Mouse (Mus musculus) kidney, adult 2 months (tissue): ENCODE measurements at regions not wholly inside any gene's neighbourhood (a gene's known extent, or its start where the extent isn't known, plus 50 kb on each side); places are given as distances from the start of the nearest gene placed in this dataset.

Experiments used
- CTCF ChIP-seq: fragments of 200-500 bp; conservative IDR thresholded peaks from 2 replicates; pipeline ENCODE4 v1.5.1; 2011; ENCODE audit warnings: low read depth, mild to moderate bottlenecking, control low read depth, low read length, moderate library complexity, mixed read lengths; ENCODE audit not compliant: insufficient read depth, insufficient read length
- POLR2A ChIP-seq: fragments of 200-500 bp; IDR thresholded peaks from one replicate; pipeline ENCODE4 v1.6.1; 2011; ENCODE audit warnings: low read depth, low read length, control low read depth

- TF ChIP-seq POLR2A, result no peak
- TF ChIP-seq CTCF, result no peak
Measured at GRCm38 (mm10) chr8:26304566-26304965, 185.2 kb downstream of the Gm45692 start.
